ENCODE assay signal across 19 mouse cellular contexts in the genomic region with DNA sequence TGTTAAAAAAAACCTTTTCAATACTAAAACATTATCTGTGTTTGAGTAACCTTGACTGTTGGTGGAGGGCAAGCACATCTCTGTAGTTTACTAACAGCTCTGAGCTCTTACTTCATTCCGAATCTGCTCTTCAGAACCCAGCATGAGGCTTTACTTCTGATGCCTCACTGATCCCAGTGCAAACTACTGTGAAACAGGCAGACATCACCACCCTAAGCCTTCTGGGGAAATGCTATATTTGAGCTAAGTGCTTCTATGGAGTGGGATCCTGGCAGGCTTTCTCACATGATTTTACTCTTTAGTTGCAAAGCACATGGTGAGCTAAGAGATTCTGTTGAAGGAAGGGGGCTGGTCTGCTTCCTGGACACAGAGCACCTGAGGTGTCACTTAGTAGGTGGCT.
DNase-seq lines count a peak whose midpoint lies in the region; ATAC-seq and TF ChIP-seq lines count a peak whose summit lies in the region.
"Had no signal": no experiment of that assay in that cellular context is flagged by ENCODE, and none has a peak within 500 bp of the region (broad histone marks: within the 10 kb centered on the region; RNA-seq: fewer than 3 reads in every experiment).

No protein-coding gene starts in this region.

- H3K4me2 ChIP-seq in heart, embryonic 11.5 days, result no peak overlapping the region

- H3K27ac ChIP-seq in heart, embryonic 11.5 days (ENCODE audit: low read depth, low read length), result peak overlapping the region; percentile 42; the same call in 1 of the 2 replicates
- peak overlapping the region; percentile 68; the same call in 1 of the 2 replicates for H3K27ac ChIP-seq in layer of hippocampus, adult 2 months
- peak overlapping the region; percentile 99 for H3K27ac ChIP-seq in embryonic fibroblast, embryonic 13.5 days (ENCODE audit: insufficient read depth, low read length)
- H3K27ac ChIP-seq: hindbrain, embryonic 10.5 days; limb, embryonic 10.5 days; stomach, postnatal 0 days had no signal

- H3K4me1 ChIP-seq in heart, embryonic 11.5 days (ENCODE audit: control insufficient read depth, insufficient read depth, low read length), result peaks cover 31% of the 10 kb centered on the region
- H3K4me1 ChIP-seq in embryonic fibroblast, embryonic 13.5 days (ENCODE audit: control insufficient read depth, insufficient read depth, low read length), result peaks cover 14% of the 10 kb centered on the region
- H3K4me1 ChIP-seq: hindbrain, embryonic 10.5 days had no signal

- no peaks in the 10 kb centered on the region for H3K27me3 ChIP-seq in heart, embryonic 11.5 days (ENCODE audit: control insufficient read depth, insufficient read depth, low read length)

- no peak overlapping the region for H3K9ac ChIP-seq in heart, embryonic 11.5 days (ENCODE audit: low read depth, low read length)
- H3K9ac ChIP-seq: liver, postnatal 0 days had no signal

- no peak for TF ChIP-seq POLR2A in embryonic fibroblast, embryonic 13.5 days (IDR thresholded peaks at IDR 0.05; ENCODE audit: low read depth, low read length)

- H3K9me3 ChIP-seq in heart, embryonic 11.5 days (replicated peaks; ENCODE audit: control insufficient read depth, low read length), result no peaks in the 10 kb centered on the region
- H3K9me3 ChIP-seq: hindbrain, embryonic 10.5 days; limb, embryonic 10.5 days had no signal

- H3K36me3 ChIP-seq in heart, embryonic 11.5 days (ENCODE audit: control insufficient read depth, insufficient read depth, low read length), result no peaks in the 10 kb centered on the region
- H3K36me3 ChIP-seq: hindbrain, embryonic 10.5 days; limb, embryonic 10.5 days had no signal

- TF ChIP-seq CTCF in layer of hippocampus, adult 2 months (conservative IDR thresholded peaks at IDR 0.05), result no peak
- TF ChIP-seq CTCF in embryonic fibroblast, embryonic 13.5 days (IDR thresholded peaks at IDR 0.05; ENCODE audit: borderline replicate concordance, insufficient read depth, low read length), result no peak

- WGBS in heart, embryonic 11.5 days (ENCODE audit: insufficient replicate concordance), result 60% methylated on average over 1 of the region's 1 CpGs

- DNase-seq in heart, postnatal 4 days, result no peak
- DNase-seq in layer of hippocampus, adult 2 months (ENCODE audit: low spot score in 2 of 2), result no peak
- no peak for DNase-seq in layer of hippocampus, adult 8-10 months (ENCODE audit: low spot score in 2 of 2)
- peak; percentile 22 for DNase-seq in NIH3T3 (ENCODE audit: low read depth)
- DNase-seq: adrenal gland, postnatal 10 days; embryo, embryonic 11 days; gastrocnemius, postnatal 10 days; kidney, adult 11 months; liver, postnatal 0 days; lung, postnatal 10 days; midbrain, embryonic 14.5 days had no signal

- ATAC-seq in heart, embryonic 11.5 days (replicated peaks; ENCODE audit: insufficient number of reproducible peaks, low FRiP score, low TSS enrichment), result no peak
- ATAC-seq in megakaryocyte-erythroid progenitor cell, adult 5-6 weeks (replicated peaks; ENCODE audit: low FRiP score, low TSS enrichment, poor library complexity, severe bottlenecking), result no peak
- ATAC-seq: hindbrain, postnatal 0 days; liver, postnatal 0 days had no signal

- no peak overlapping the region for H3K4me3 ChIP-seq in heart, embryonic 11.5 days (ENCODE audit: low read depth, low read length)
- no peak overlapping the region for H3K4me3 ChIP-seq in layer of hippocampus, adult 2 months
- H3K4me3 ChIP-seq in embryonic fibroblast, embryonic 13.5 days (ENCODE audit: insufficient read depth, low read length), result no peak overlapping the region
- H3K4me3 ChIP-seq: hindbrain, embryonic 10.5 days; limb, embryonic 10.5 days; myocyte had no signal

Comparison
In these comparisons a context has a peak if more than half of its experiments do, and no peak if none do; other contexts are left out.
1. H3K27ac ChIP-seq: peak in every context shown above with its lines; median percentile 99 in embryonic fibroblast, embryonic 13.5 days; 68 in layer of hippocampus, adult 2 months; 42 in heart, embryonic 11.5 days.